Mouse (Mus musculus) embryonic fibroblast, embryonic 13.5 days (primary cell): Measurements from ENCODE around the gene Zfp428.

ENCODE experiments used
- CTCF ChIP-seq: IDR thresholded peaks from 2 replicates; pipeline ENCODE4 v1.5.1; 2011; ENCODE audit warnings: mild to moderate bottlenecking, control low read depth, low read length, moderate library complexity, borderline replicate concordance; ENCODE audit not compliant: insufficient read depth
- POLR2A ChIP-seq: IDR thresholded peaks from 2 replicates; pipeline ENCODE4 v1.6.1; 2011; ENCODE audit warnings: low read depth, mild to moderate bottlenecking, control low read depth, low read length, moderate library complexity

DNA sequence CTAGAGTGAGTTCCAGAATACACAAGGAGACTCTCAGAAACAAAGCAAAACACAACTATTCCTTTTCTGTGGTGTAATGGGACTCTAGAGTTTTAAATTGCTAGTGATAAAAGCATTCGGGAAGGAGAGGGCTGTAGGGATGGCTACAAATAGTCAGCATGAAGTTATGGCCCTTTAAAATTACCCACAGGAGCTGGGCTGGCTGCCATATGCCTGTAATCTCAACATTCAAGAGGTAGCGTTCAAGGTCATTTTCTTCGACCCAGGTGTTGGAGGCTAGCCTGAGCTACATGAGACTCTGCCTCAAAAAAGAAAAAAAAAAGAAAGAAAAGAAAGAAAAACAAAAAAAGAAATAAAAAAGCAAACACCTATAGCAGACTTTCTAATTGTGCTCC is 744 bp upstream of the Zfp428 start:
- TF ChIP-seq POLR2A (no peak), CTCF (no peak)
